Mouse (Mus musculus) thymus, adult 2 months (tissue): Measurements from ENCODE around the gene Cyb561d2.

Experiments
- CTCF ChIP-seq: fragments of 200-500 bp; IDR thresholded peaks from 2 replicates; pipeline ENCODE4 v1.5.1; 2012; ENCODE audit warnings: mild to moderate bottlenecking, control low read depth, low read length, moderate library complexity, borderline replicate concordance; ENCODE audit not compliant: control insufficient read depth, poor library complexity, insufficient read depth; ENCODE audit errors: extremely low read depth
- POLR2A ChIP-seq: fragments of 200-500 bp; IDR thresholded peaks from 2 replicates; pipeline ENCODE4 v1.6.1; 2012; ENCODE audit warnings: mild to moderate bottlenecking, low read length, control low read depth, moderate library complexity; ENCODE audit not compliant: control insufficient read depth, poor library complexity, insufficient read depth; ENCODE audit errors: extremely low read depth

GRCm38 (mm10) chr9:107576357-107577107, 34.5 kb upstream of the Cyb561d2 start, which contains the start of gene Hyal1:
- TF ChIP-seq POLR2A (no peak), CTCF (no peak)
